Mouse (Mus musculus) 416B (cell line): Measurements from ENCODE around the gene Hoxd4.

Experiments
- DNase-seq: peaks from one replicate; pipeline ENCODE4 v3.0.0; 2011; ENCODE audit warnings: low read depth

The Hoxd4 gene

GRCm38 (mm10) chr2:74692808-74693431 is 18.8 kb upstream of the Hoxd4 start:
- no peak for DNase-seq

GRCm38 (mm10) chr2:74693432-74693827 is 18.3 kb upstream of the Hoxd4 start:
- no peak for DNase-seq

- peak; percentile 12 for DNase-seq
These were observed 17.7 kb upstream of the Hoxd4 start for GRCm38 (mm10) chr2:74694066-74694465.

- no peak for DNase-seq
These were observed 16.3 kb upstream of the Hoxd4 start for GRCm38 (mm10) chr2:74695383-74695782.

GRCm38 (mm10) chr2:74695813-74696430 is 15.8 kb upstream of the Hoxd4 start:
- DNase-seq = no peak

GRCm38 (mm10) chr2:74696442-74697335 is 15.0 kb upstream of the Hoxd4 start:
- DNase-seq = no peak

GRCm38 (mm10) chr2:74697567-74698121 is 14.1 kb upstream of the Hoxd4 start, which contains the start of gene Hoxd9:
Hoxd9 (plus strand) TSS chr2:74697727.
- no peak for DNase-seq

- DNase-seq = no peak
These were observed 13.3 kb upstream of the Hoxd4 start for GRCm38 (mm10) chr2:74698201-74699052.

GRCm38 (mm10) chr2:74699053-74699430 is 12.7 kb upstream of the Hoxd4 start:
- DNase-seq = no peak

GRCm38 (mm10) chr2:74699664-74700545 is 11.8 kb upstream of the Hoxd4 start:
- no peak for DNase-seq

- no peak for DNase-seq
These were observed 11.1 kb upstream of the Hoxd4 start for GRCm38 (mm10) chr2:74700546-74701112.

GRCm38 (mm10) chr2:74701949-74702819 is 9.5 kb upstream of the Hoxd4 start:
- DNase-seq = peak; percentile 47

- DNase-seq = no peak
These were observed 8.9 kb upstream of the Hoxd4 start for GRCm38 (mm10) chr2:74702820-74703219.

- no peak for DNase-seq
These were observed 8.4 kb upstream of the Hoxd4 start for GRCm38 (mm10) chr2:74703317-74703716.

- no peak for DNase-seq
These were observed 7.9 kb upstream of the Hoxd4 start for GRCm38 (mm10) chr2:74703720-74704392.

- DNase-seq = no peak
These were observed 7.2 kb upstream of the Hoxd4 start, which contains the start of gene Hoxd8 for GRCm38 (mm10) chr2:74704393-74704998. Hoxd8 (plus strand) TSS chr2:74704615.

- no peak for DNase-seq
These were observed 6.7 kb upstream of the Hoxd4 start for GRCm38 (mm10) chr2:74704999-74705466.

GRCm38 (mm10) chr2:74705467-74706089 is 6.2 kb upstream of the Hoxd4 start:
- no peak for DNase-seq
